8 mouse cellular contexts compared by ENCODE assay signal in the genomic region with DNA sequence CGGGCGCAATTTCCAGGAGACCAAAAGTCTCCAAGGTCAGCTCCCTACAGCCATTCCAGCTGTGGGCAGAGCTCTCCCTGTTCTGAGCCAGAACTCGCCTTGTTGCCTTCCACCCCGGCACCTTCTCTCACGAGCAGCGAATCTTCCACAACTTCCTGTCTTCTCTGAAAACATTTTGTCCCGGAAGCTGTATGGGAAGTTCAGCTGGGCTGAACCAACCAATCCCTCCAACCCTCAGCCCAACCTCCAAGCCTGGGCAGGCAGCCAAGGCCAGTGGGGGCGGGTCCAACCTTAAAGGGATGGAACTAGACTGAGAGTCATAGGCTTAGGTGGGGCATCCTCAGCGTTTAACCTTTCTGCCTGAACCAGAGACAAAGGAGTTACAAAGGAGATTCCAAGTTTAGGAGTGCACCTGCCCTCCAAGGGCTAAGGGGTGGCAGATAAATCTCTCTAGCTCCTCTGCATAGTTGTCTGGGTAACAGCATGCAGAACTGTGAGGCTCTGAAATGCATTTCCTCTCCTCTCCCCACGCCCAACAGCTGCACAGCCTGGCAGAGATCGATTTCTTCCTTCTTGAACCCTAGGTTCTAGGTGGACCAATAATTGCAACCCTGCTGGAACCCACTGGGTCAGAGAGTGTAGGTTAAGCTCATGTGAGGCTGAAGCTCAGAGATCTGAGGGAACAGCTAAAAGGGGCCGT. TPM values are rescaled to one million over a fixed set of nuclear protein-coding genes. Genes with fewer than 3 reads are reported as not detected.
DNase-seq lines count a peak whose midpoint lies in the region; ATAC-seq and TF ChIP-seq lines count a peak whose summit lies in the region.

Cyp4f13 (minus strand) TSS at position 188 of the 700 bp plus-strand sequence.

- ATAC-seq in heart, embryonic 11.5 days (replicated peaks; ENCODE audit: insufficient number of reproducible peaks, low FRiP score, low TSS enrichment), result peak; percentile 92
- ATAC-seq in kidney, postnatal 0 days (replicated peaks; ENCODE audit: low FRiP score, low read depth), result peak; percentile 98
- ATAC-seq in liver, embryonic 11.5 days (replicated peaks; ENCODE audit: low FRiP score), result peak; percentile 95
- peak; percentile 98 for ATAC-seq in stomach, embryonic 14.5 days (ENCODE audit: insufficient number of reproducible peaks, insufficient read depth, low FRiP score, low read depth)

- H3K4me1 ChIP-seq in erythroblast, embryonic 14.5 days (ENCODE audit: control insufficient read depth), result peaks cover 16% of the 10 kb centered on the region
- H3K4me1 ChIP-seq in heart, embryonic 11.5 days (ENCODE audit: control insufficient read depth, insufficient read depth, low read length), result peaks cover 11% of the 10 kb centered on the region
- H3K4me1 ChIP-seq in kidney, postnatal 0 days (replicated peaks; ENCODE audit: insufficient read depth, low read length), result 0 out of 2 replicates have a peak, but pooled peaks cover 8% of the 10 kb centered on the region
- H3K4me1 ChIP-seq in liver, embryonic 11.5 days (replicated peaks; ENCODE audit: control insufficient read depth, insufficient read depth, low read length), result peaks cover 5% of the 10 kb centered on the region
- peaks cover 4% of the 10 kb centered on the region; the same call in 1 of the 2 replicates for H3K4me1 ChIP-seq in stomach, embryonic 14.5 days (ENCODE audit: control insufficient read depth, insufficient read depth, low read length)

- H3K27ac ChIP-seq in heart, embryonic 11.5 days (ENCODE audit: low read depth, low read length), result 0 out of 2 replicates have a peak within 1 kb of the TSS, but pooled peaks have one; percentile 35
- peak within 1 kb of the TSS; percentile 78 for H3K27ac ChIP-seq in kidney, postnatal 0 days
- no peak within 1 kb of the TSS for H3K27ac ChIP-seq in liver, embryonic 11.5 days (ENCODE audit: low read depth, low read length)
- peak within 1 kb of the TSS; percentile 66; the same call in 1 of the 2 replicates for H3K27ac ChIP-seq in stomach, embryonic 14.5 days (ENCODE audit: low read length)

- H3K4me2 ChIP-seq in heart, embryonic 11.5 days, result peak within 1 kb of the TSS; percentile 88
- H3K4me2 ChIP-seq in kidney, postnatal 0 days (ENCODE audit: low read length), result peak within 1 kb of the TSS; percentile 83
- H3K4me2 ChIP-seq in liver, embryonic 11.5 days, result peak within 1 kb of the TSS; percentile 90
- H3K4me2 ChIP-seq in stomach, embryonic 14.5 days (replicated peaks; ENCODE audit: low read depth, low read length), result peak within 1 kb of the TSS; percentile 89

- DNase-seq in B cell, adult 2 months, result peak; percentile 94 to 97
- DNase-seq in brain, adult 2 months (ENCODE audit: low read depth, low spot score), result peak; percentile 96
- DNase-seq in kidney, postnatal 0 days (ENCODE audit: low spot score), result peak; percentile 97
- DNase-seq in liver, embryonic 11.5 days (ENCODE audit: low spot score), result peak; percentile 86
- DNase-seq in naive thymus-derived CD4-positive, alpha-beta T cell, adult 2 months (ENCODE audit: low read depth), result peak; percentile 97

- WGBS in heart, embryonic 11.5 days (ENCODE audit: insufficient replicate concordance), result 31% methylated on average over 12 of the region's 12 CpGs
- 15% methylated on average over 12 of the region's 12 CpGs for WGBS in kidney, postnatal 0 days
- 21% methylated on average over 12 of the region's 12 CpGs for WGBS in liver, embryonic 11.5 days
- WGBS in stomach, embryonic 14.5 days, result 13% methylated on average over 12 of the region's 12 CpGs

- no peak for TF ChIP-seq CTCF in kidney, postnatal 0 days (IDR thresholded peaks at IDR 0.05; ENCODE audit: low read depth)

- peak within 1 kb of the TSS; percentile 60 for H3K9ac ChIP-seq in heart, embryonic 11.5 days (ENCODE audit: low read depth, low read length)
- peak within 1 kb of the TSS; percentile 69 for H3K9ac ChIP-seq in kidney, postnatal 0 days (ENCODE audit: low read depth, low read length)
- H3K9ac ChIP-seq in liver, embryonic 11.5 days (ENCODE audit: low read depth, low read length), result peak within 1 kb of the TSS; percentile 70
- peak within 1 kb of the TSS; percentile 55 for H3K9ac ChIP-seq in stomach, embryonic 14.5 days (replicated peaks; ENCODE audit: low read depth, low read length)

- H3K27me3 ChIP-seq in erythroblast, embryonic 14.5 days (ENCODE audit: control insufficient read depth), result no peaks in the 10 kb centered on the region
- no peaks in the 10 kb centered on the region for H3K27me3 ChIP-seq in heart, embryonic 11.5 days (ENCODE audit: control insufficient read depth, insufficient read depth, low read length)
- H3K27me3 ChIP-seq in kidney, postnatal 0 days (ENCODE audit: insufficient read depth, low read length), result no peaks in the 10 kb centered on the region
- no peaks in the 10 kb centered on the region for H3K27me3 ChIP-seq in liver, embryonic 11.5 days (replicated peaks; ENCODE audit: control insufficient read depth, insufficient read depth, low read length)
- H3K27me3 ChIP-seq in stomach, embryonic 14.5 days (ENCODE audit: control insufficient read depth, insufficient read depth, low read length), result no peaks in the 10 kb centered on the region

- H3K36me3 ChIP-seq in erythroblast, embryonic 14.5 days (ENCODE audit: control insufficient read depth), result no peaks in the 10 kb centered on the region
- H3K36me3 ChIP-seq in heart, embryonic 11.5 days (ENCODE audit: control insufficient read depth, insufficient read depth, low read length), result no peaks in the 10 kb centered on the region
- H3K36me3 ChIP-seq in kidney, postnatal 0 days (ENCODE audit: insufficient read depth, low read length), result no peaks in the 10 kb centered on the region
- no peaks in the 10 kb centered on the region for H3K36me3 ChIP-seq in liver, embryonic 11.5 days (ENCODE audit: control insufficient read depth, insufficient read depth, low read length)
- no peaks in the 10 kb centered on the region for H3K36me3 ChIP-seq in stomach, embryonic 14.5 days (ENCODE audit: control insufficient read depth, insufficient read depth, low read length)

- peak within 1 kb of the TSS; percentile 62 for H3K4me3 ChIP-seq in erythroblast, embryonic 14.5 days (replicated peaks)
- peak within 1 kb of the TSS; percentile 49 for H3K4me3 ChIP-seq in heart, embryonic 11.5 days (ENCODE audit: low read depth, low read length)
- peak within 1 kb of the TSS; percentile 54 for H3K4me3 ChIP-seq in kidney, postnatal 0 days (replicated peaks; ENCODE audit: low read depth, low read length)
- peak within 1 kb of the TSS; percentile 65 for H3K4me3 ChIP-seq in liver, embryonic 11.5 days (ENCODE audit: low read depth, low read length)
- peak within 1 kb of the TSS; percentile 46 for H3K4me3 ChIP-seq in stomach, embryonic 14.5 days (ENCODE audit: low read depth, low read length)

- H3K9me3 ChIP-seq in erythroblast, embryonic 14.5 days (ENCODE audit: control insufficient read depth, low read length), result no peaks in the 10 kb centered on the region
- H3K9me3 ChIP-seq in heart, embryonic 11.5 days (replicated peaks; ENCODE audit: control insufficient read depth, low read length), result no peaks in the 10 kb centered on the region
- H3K9me3 ChIP-seq in kidney, postnatal 0 days (replicated peaks; ENCODE audit: low read length), result no peaks in the 10 kb centered on the region
- no peaks in the 10 kb centered on the region for H3K9me3 ChIP-seq in liver, embryonic 11.5 days (ENCODE audit: control insufficient read depth, low read length)
- no peaks in the 10 kb centered on the region for H3K9me3 ChIP-seq in stomach, embryonic 14.5 days (ENCODE audit: control insufficient read depth, low read depth, low read length)

RNA-seq across cellular contexts. Expression of gene Cyp4f13, which starts in this region (rescaled TPM):
- polyA plus RNA-seq in erythroblast, embryonic 14.5 days (2012), result 0.19 and 0.49 TPM in 2 replicates
- 7.4 and 9.0 TPM in 2 replicates for polyA plus RNA-seq in heart, embryonic 11.5 days (2014; fragmentation: Nextera tagmentation; extraction: Ambion mirVana)
- polyA plus RNA-seq in kidney, postnatal 0 days (2015; fragmentation: Nextera tagmentation; extraction: Ambion mirVana), result 15.6 and 18.4 TPM in 2 replicates
- polyA plus RNA-seq in liver, embryonic 11.5 days (2014; fragmentation: Nextera tagmentation; extraction: Ambion mirVana), result 7.2 and 8.1 TPM in 2 replicates
- 12.3 and 18.8 TPM in 2 replicates for polyA plus RNA-seq in stomach, embryonic 14.5 days (2014; fragmentation: Nextera tagmentation; extraction: Ambion mirVana)
